Mouse (Mus musculus) lung, embryonic 15.5 days (tissue): ENCODE measurements at regions not wholly inside any gene's neighbourhood (a gene's known extent, or its start where the extent isn't known, plus 50 kb on each side); places are given as distances from the start of the nearest gene placed in this dataset.
A peak's percentile ranks its signal among the peaks of the same experiment; 100 is the strongest.
"Not testable (repeated sequence)": the region's sequence is repeated elsewhere in the genome, so short reads cannot be mapped to it uniquely, and the experiment has no call there.

Experiments used
- ATAC-seq: fragments of 200-750 bp; cut with Nextera tagmentation; 2 replicates; pipeline ENCODE4 v1.8.0; 2017; ENCODE audit warnings: moderate number of reproducible peaks, borderline replicate concordance; ENCODE audit not compliant: low FRiP score, low TSS enrichment; ENCODE audit errors: extremely low read depth
- H3K27ac ChIP-seq: fragments of 300-500 bp; sonication (generic); 2 replicates; pipeline ENCODE4 v1.5.1; 2015; ENCODE audit warnings: moderate library complexity, mild to moderate bottlenecking, inconsistent platforms
- H3K27me3 ChIP-seq: fragments of 300-500 bp; sonication (generic); 2 replicates; pipeline ENCODE4 v1.6.1; 2015; ENCODE audit warnings: inconsistent platforms
- H3K36me3 ChIP-seq: fragments of 300-500 bp; sonication (generic); 2 replicates; pipeline ENCODE4 v1.6.1; 2015; ENCODE audit warnings: inconsistent platforms
- H3K4me1 ChIP-seq: fragments of 300-500 bp; sonication (generic); 2 replicates; pipeline ENCODE4 v1.6.1; 2015; ENCODE audit warnings: inconsistent platforms
- H3K4me2 ChIP-seq: fragments of 300-500 bp; sonication (generic); 2 replicates; pipeline ENCODE4 v1.6.1; 2015; ENCODE audit warnings: inconsistent platforms, mild to moderate bottlenecking, moderate library complexity
- H3K4me3 ChIP-seq: fragments of 300-500 bp; sonication (generic); 2 replicates; pipeline ENCODE4 v1.5.1; 2015; ENCODE audit warnings: mild to moderate bottlenecking, inconsistent platforms
- H3K9ac ChIP-seq: fragments of 300-500 bp; sonication (generic); 2 replicates; pipeline ENCODE4 v1.6.1; 2015; ENCODE audit warnings: inconsistent platforms
- H3K9me3 ChIP-seq: fragments of 300-500 bp; sonication (generic); 2 replicates; pipeline ENCODE4 v1.6.1; 2016; ENCODE audit warnings: inconsistent platforms
- WGBS: fragments of 180-500 bp; shearing (Covaris S2); methylation state at CpG from one replicate; pipeline ENCODE4 v1.1.7; 2015; 5-methylcytosine and 5-hydroxymethylcytosine counted together

DNA sequence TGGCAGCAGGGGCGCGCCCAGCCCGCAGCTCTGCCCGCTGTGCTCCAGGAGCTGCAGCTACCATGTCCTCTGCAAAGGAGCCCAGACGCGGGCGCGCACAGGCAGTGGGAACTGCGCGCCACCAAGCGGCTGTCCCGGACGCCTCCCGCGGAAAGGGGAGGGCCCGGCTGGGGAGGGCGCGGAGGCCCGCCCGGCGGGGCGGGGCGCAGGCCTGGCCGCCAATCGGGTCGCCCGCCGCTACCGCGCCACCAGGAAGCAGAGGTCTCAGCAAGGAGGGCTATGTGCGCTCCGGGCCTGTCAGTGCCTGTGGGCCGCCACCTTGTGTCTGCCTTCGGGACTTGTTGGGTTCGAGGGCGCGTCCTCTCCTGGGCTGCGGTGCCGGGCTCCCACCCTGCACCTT is 367.0 kb upstream of the Ywhaq start:
- not testable (repeated sequence) for H3K27ac ChIP-seq, H3K36me3 ChIP-seq, H3K9me3 ChIP-seq, H3K27me3 ChIP-seq, H3K4me1 ChIP-seq
- peak; percentile 91; the same call in 1 of the 2 replicates for ATAC-seq
- H3K9ac ChIP-seq = peak overlapping the region; percentile 36; the same call in 1 of the 2 replicates
- H3K4me3 ChIP-seq = peak overlapping the region; percentile 49
- peak overlapping the region; percentile 57 for H3K4me2 ChIP-seq
- under 1% methylated on average over 29 of the region's 39 CpGs for WGBS

DNA sequence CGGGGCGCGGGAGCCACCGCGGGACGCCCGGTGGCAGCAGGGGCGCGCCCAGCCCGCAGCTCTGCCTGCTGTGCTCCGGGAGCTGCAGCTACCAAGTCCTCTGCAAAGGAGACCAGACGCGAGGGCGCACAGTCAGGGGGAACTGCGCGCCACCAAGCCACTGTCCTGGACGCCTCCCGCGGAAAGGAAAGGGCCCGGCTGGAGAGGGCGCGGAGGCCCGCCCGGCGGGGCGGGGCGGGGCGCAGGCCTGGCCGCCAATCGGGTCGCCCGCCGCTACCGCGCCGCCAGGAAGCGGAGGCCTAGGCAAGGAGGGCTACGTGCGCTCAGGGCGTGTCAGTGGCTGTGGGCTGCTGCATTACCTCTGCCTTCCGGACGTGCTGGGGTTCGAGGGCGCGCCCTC is 361.3 kb upstream of the Ywhaq start:
- not testable (repeated sequence) for ATAC-seq, H3K27ac ChIP-seq
- WGBS = 3% methylated on average over 33 of the region's 45 CpGs

DNA sequence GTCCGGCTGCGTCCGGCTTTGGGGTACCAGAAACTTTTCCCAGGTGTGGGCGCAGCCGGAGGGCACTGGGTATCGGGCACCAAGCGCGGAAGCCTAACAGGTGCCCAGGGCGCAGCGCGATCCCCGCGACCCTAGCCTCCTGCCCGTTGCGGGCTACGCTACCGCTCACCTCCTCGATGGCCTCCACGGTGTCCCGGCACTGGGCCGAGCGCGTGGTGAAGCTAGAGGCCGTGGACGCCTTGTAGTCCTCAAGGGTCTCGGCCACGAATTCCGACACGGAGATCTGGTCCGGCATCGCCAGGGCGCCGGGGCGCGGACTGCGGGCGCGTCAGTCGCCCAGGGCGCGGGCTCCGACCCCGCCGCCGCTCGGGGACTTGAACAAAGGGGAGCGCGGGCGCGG is 360.9 kb upstream of the Ywhaq start:
- not testable (repeated sequence) for H3K4me1 ChIP-seq, H3K9me3 ChIP-seq, H3K27ac ChIP-seq, H3K27me3 ChIP-seq, H3K9ac ChIP-seq, H3K36me3 ChIP-seq, ATAC-seq
- Histone ChIP-seq H3K4me2 (peak overlapping the region; percentile 47), H3K4me3 (peak overlapping the region; percentile 33)
- WGBS = 23% methylated on average over 36 of the region's 50 CpGs

More for the DNA sequence above, 361.3 kb upstream of the Ywhaq start:
- Histone ChIP-seq H3K4me3 (peak overlapping the region; percentile 33), H3K4me2 (peak overlapping the region; percentile 47)
- H3K4me1 ChIP-seq, H3K36me3 ChIP-seq, H3K27me3 ChIP-seq, H3K9me3 ChIP-seq, H3K9ac ChIP-seq: not testable (repeated sequence)

DNA sequence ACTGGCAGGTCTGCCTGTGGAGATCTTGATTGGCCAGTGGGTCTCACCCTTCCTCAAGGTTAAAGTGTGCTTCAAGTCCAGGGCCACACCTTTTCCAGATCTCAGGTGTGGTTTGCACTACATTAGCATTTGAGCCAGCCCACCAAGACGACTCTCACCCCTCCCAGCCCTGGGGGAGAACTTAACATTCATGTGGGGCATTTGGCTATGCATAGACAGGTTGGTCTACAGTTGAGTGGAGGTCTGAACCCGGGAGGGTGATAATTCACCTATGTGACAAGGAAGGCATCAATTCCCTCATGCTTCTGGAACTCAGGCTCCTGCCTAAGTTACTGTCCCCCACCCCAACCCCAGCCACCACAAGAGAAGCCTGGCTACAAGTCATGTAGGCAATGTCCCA is 350.3 kb upstream of the Ywhaq start:
- H3K4me1 ChIP-seq, ATAC-seq, H3K36me3 ChIP-seq, H3K27me3 ChIP-seq, H3K9me3 ChIP-seq, H3K4me2 ChIP-seq, H3K4me3 ChIP-seq, H3K9ac ChIP-seq, H3K27ac ChIP-seq: not testable (repeated sequence)
- 79% methylated on average over 2 of the region's 2 CpGs for WGBS
